18 mouse cellular contexts compared by ENCODE assay signal in genomic region chr14:31211854-31212253, GRCm38 (mm10). TPM values are rescaled to one million over a fixed set of nuclear protein-coding genes. Genes with fewer than 3 reads are reported as not detected.
"Had no signal": no experiment of that assay in that cellular context is flagged by ENCODE, and none has a peak within 500 bp of the region (broad histone marks: within the 10 kb centered on the region; RNA-seq: fewer than 3 reads in every experiment).

No protein-coding gene starts in this region.

- H3K27ac ChIP-seq: kidney, postnatal 0 days; layer of hippocampus, adult 2 months; liver, embryonic 13.5 days; macrophage; midbrain, embryonic 12.5 days; midbrain, embryonic 15.5 days; neural tube, embryonic 13.5 days; stomach, embryonic 15.5 days had no signal

- DNase-seq: kidney, postnatal 25 days; layer of hippocampus, adult 9-11 months; liver, embryonic 13.5 days; lung, embryonic 14.5 days; retina, postnatal 1 day; right cerebral cortex, postnatal 25 days; spleen, adult 18-20 months; thymus, postnatal 36 days had no signal

- ATAC-seq: midbrain, embryonic 15.5 days had no signal

- H3K9ac ChIP-seq: liver, embryonic 13.5 days; lung, embryonic 14.5 days; midbrain, embryonic 12.5 days; midbrain, embryonic 15.5 days; neural tube, embryonic 13.5 days; stomach, embryonic 15.5 days had no signal

- H3K36me3 ChIP-seq: liver, embryonic 13.5 days; midbrain, embryonic 12.5 days; midbrain, embryonic 15.5 days; neural tube, embryonic 13.5 days; stomach, embryonic 15.5 days had no signal

- H3K9me3 ChIP-seq: liver, embryonic 13.5 days; midbrain, embryonic 12.5 days; midbrain, embryonic 15.5 days; neural tube, embryonic 13.5 days; stomach, embryonic 15.5 days had no signal

- H3K27me3 ChIP-seq: midbrain, embryonic 12.5 days; midbrain, embryonic 15.5 days; neural tube, embryonic 13.5 days; stomach, embryonic 15.5 days had no signal

- H3K4me2 ChIP-seq: liver, embryonic 13.5 days; lung, embryonic 14.5 days; midbrain, embryonic 12.5 days; midbrain, embryonic 15.5 days; neural tube, embryonic 13.5 days; stomach, embryonic 15.5 days had no signal

- H3K4me3 ChIP-seq: layer of hippocampus, adult 2 months; liver, embryonic 13.5 days; midbrain, embryonic 12.5 days; midbrain, embryonic 15.5 days; neural tube, embryonic 13.5 days; stomach, embryonic 15.5 days had no signal

RNA-seq across cellular contexts. Expression of gene Tnnc1, which starts 3.7 kb away (rescaled TPM):
- total RNA-seq: neutrophil, adult 5-6 weeks had no signal
- polyA plus RNA-seq: liver, adult 2 months had no signal

RNA-seq across cellular contexts. Expression of gene Sema3g, which starts 5.8 kb away (rescaled TPM):
- total RNA-seq: megakaryocyte, adult 5-6 weeks had no signal
- polyA plus RNA-seq: macrophage had no signal
